Mouse (Mus musculus) left cerebral cortex, postnatal 14 days (tissue): ENCODE results near the gene Atp8a2. TPM values are rescaled to one million over a fixed set of nuclear protein-coding genes. Genes with fewer than 3 reads are reported as not detected.
A peak's percentile ranks its signal among the peaks of the same experiment; 100 is the strongest.

Experiments used
- DNase-seq, 2 experiments: peaks; one replicate each; pipeline ENCODE4 v3.0.0; 2021 to 2022; ENCODE audit warnings: low spot score in 2 of 2, mixed read lengths in 1 of 2
- intact Hi-C: fragments of 180-260 bp; cut with DNase I; formaldehyde crosslinking; loops from one replicate; pipeline ENCODE4 v1.15.1; 2025
- total RNA-seq, 2 experiments: library from RNA; stranded (reverse); gene quantifications; 2 replicates each; pipeline ENCODE4 v1.2.3; 2021

The Atp8a2 gene
- total RNA-seq, 2 experiments from 2014 or later = 79.0 to 85.3 TPM

DNA sequence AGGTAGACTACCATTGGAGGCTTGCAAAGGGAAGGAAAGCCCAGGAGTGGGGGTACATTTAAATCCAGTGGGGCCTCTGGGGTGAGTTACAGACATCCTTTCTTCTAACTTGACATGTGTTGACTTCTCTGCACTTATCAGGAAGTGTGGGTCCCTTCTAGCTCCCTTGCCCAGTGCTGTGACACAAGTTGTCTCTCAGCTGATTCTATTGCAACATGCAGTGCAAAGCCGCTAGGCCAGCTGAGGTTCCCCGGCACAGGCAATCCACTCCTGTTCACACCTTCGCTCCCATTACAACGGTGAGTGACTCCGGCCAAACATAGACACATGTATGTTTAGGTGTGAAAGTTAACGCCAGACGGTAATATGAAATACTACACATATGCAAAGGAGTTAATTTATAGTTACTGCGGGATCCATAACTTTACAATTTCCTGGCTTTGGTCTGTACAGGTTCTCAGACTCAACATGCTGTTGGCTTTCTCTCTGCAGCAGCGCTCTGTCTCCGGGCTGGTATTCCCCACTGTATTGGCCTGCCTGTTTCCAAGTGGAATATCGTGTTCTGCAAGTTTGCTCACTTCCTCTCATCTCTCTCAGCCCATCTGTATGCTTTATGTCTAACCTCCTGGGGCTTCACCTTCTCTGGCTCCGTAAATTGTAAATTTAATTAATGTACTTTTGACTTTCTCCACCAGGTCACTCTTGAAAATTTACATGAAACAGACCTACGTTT lies 491.5 kb downstream of the Atp8a2 start:
- no peak for DNase-seq
- intact Hi-C loops = no loop called here

DNA sequence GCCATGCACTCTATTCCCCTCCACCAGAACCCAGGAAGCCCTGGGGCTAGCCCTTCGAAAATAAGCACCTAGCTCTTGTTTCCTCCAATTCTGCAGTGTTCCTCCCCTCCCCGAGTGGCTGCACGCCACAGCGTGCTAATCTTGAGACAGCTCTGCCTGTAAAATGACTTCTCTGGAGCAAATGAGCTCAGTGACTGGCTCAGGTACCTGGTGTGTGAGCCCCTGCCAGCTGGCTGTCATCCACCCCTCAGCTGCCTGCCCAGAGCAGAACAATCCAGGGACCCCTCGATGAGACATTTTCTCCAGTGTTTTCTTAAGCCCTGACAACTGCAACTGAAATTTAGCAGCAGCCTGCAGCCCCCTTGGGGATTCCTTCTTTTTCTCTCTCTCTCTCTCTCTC lies 495.5 kb downstream of the Atp8a2 start:
- no peak for DNase-seq
- intact Hi-C loops = no loop called here

GRCm38 (mm10) chr14:59695160-59695559 lies 501.8 kb downstream of the Atp8a2 start:
- intact Hi-C loops = no loop called here

DNA sequence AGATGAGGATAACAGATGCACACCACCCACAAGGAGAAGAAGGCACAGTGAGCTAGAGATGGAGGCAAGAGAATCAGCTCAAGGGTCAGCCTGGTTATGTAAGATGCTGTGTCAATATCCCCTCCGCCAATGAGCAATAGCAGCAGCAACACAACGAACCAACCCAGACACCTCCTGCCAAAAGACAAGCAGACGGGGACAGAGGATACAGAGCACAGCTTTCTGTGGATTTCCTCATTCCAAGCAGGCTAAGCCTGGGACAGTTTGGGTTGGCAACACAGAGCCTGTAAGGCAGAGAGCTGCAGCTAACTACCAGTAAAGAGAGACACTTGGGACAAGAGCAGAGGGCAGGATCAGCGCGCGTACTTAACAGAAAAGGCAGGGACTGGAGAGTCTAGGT lies 504.8 kb downstream of the Atp8a2 start:
- no peak for DNase-seq
- intact Hi-C loops = no loop called here

More at GRCm38 (mm10) chr14:59695160-59695559, 501.8 kb downstream of the Atp8a2 start:
- no peak for DNase-seq

GRCm38 (mm10) chr14:59691402-59691801 lies 505.6 kb downstream of the Atp8a2 start:
- intact Hi-C loops = no loop called here
- no peak for DNase-seq

GRCm38 (mm10) chr14:59690954-59691353 lies 506.0 kb downstream of the Atp8a2 start:
- intact Hi-C loops = no loop called here
- DNase-seq = no peak

DNA sequence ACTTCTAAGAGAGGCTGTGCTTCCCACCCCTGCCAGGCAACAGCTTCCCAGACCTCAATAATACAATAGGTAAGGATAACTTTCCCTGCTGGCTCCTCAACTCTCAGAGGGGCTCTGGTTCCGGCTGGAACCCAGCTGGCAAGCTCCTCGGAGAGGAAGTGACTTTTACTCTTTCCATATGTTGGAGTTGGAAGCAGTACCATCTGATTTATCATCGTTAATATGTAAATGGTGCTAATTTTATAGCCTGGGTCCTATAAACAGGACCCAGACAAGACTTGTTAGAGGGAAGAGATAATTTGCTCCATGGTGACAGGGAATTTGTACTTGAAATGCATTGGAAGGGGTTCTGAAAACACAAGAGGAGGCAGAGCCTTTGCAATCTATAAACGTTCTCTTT lies 507.4 kb downstream of the Atp8a2 start:
- no peak for DNase-seq
- intact Hi-C loops = no loop called here

DNA sequence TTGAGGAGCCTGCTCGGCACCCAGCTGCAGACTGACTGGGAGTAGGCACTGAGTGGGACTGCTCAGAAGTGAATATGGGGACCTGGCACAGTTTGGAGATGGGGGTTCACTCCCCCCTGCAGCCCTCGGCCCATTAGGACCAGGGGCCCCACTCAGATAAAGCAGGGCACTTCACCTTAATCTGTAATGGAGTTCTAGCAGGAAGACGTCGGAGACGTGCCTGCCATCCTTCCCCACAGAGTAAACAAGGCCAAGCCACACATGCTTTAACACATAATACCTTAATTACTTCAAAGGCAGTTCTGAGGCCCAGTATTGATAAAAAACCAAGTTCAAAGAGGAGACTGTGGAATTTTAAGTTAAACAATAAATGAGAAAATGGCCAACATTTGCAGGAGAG lies 510.8 kb downstream of the Atp8a2 start:
- intact Hi-C loops = no loop called here

DNA sequence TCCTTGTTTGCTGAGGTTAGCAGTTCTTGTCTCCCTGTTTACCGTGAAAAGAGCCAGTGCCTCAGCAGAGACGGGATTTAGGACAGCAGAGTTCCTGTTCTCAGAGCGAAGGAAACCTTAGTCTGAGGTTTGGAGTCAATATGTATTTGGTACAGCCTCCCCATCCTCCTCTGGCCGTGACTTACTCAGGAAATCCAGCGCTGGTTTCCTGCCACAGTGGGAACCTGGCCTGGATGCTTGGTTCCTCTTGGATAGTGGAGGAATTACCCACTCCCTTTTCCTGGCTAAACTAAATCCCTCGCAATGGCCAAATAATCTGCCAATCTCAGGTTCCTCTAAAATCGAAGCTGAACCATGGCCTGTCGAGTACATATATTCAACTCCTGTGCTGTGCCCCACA lies 511.6 kb downstream of the Atp8a2 start:
- DNase-seq = no peak
- intact Hi-C loops = no loop called here

More for the DNA sequence above, 510.8 kb downstream of the Atp8a2 start:
- no peak for DNase-seq

GRCm38 (mm10) chr14:59681906-59682305 lies 515.1 kb downstream of the Atp8a2 start:
- intact Hi-C loops = no loop called here
- no peak for DNase-seq

- intact Hi-C loops = no loop called here
- DNase-seq = no peak
Observed at GRCm38 (mm10) chr14:59677598-59678003, 519.4 kb downstream of the Atp8a2 start.

DNA sequence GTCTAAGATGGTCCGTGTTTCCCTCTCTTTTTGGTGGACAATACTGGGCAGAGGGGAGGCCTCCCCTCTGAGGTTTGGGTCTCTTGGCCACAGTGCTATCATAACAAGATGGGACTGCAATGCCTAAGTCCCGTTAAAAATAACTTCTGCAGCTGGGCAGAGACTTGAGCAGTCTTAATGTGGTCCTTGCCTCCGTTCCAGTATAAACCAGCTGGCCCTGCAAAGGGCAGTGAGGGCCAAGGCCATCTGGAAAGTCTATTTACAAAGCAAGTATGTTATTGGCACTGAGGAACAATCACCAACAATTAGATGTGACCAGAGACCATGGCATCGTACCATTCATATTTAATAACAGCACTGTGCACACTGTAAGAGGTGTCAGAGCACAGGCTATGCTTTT lies 521.6 kb downstream of the Atp8a2 start:
- intact Hi-C loops = no loop called here
- no peak for DNase-seq

- intact Hi-C loops = no loop called here
- DNase-seq = no peak
Observed at GRCm38 (mm10) chr14:59674556-59674955, 522.4 kb downstream of the Atp8a2 start.

GRCm38 (mm10) chr14:59672893-59673515 lies 524.0 kb downstream of the Atp8a2 start:
- DNase-seq = peak in 1 of 2 experiments; percentile 15
- intact Hi-C loops = no loop called here

DNA sequence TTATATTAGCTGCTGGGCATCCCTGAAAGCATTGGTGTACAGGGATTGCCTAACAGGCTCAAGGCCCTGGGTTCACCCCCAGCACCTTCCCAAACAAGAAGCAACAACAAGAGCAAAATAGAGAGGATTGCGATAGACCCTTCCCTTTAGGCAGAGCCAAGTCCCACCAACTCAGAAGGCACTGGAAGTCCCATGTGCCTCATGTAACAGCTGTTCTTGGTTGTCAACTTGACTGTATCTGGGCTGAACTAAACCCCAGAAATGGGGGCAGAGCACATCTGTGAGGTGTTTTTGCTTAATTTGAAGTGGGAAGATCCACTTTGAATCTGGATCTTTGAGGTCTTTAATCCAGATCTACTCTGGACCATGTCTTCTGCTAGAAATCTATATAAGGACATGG lies 539.9 kb downstream of the Atp8a2 start:
- intact Hi-C loops = no loop called here
- DNase-seq = no peak

DNA sequence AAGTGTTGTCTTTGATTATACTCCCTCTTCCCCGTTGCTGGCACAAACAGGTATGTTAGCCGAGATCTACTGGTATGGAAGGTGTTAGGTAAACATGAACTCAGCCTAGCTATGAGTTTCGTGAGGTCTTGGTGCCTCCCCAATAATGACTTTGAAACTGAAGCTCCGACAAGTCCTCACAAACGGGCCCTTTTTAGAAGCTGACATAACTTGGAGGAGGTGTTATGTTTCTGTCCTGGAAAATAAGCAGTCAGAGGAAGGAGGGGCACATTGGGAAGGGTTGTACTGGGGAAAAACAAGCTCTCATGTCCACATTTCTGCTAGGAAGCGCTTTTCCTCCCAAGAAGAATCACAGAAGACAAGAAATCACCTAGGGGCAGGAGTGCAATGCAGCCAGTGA lies 540.4 kb downstream of the Atp8a2 start:
- DNase-seq = peak in 1 of 2 experiments; percentile 18
- intact Hi-C loops = no loop called here

- DNase-seq = no peak
- intact Hi-C loops = no loop called here
Observed at GRCm38 (mm10) chr14:59649337-59649736, 547.6 kb downstream of the Atp8a2 start.

GRCm38 (mm10) chr14:59648611-59649010 lies 548.4 kb downstream of the Atp8a2 start:
- DNase-seq = no peak
- intact Hi-C loops = no loop called here

- DNase-seq = no peak
- intact Hi-C loops = no loop called here
Observed at GRCm38 (mm10) chr14:59646826-59647697, 549.9 kb downstream of the Atp8a2 start.

DNA sequence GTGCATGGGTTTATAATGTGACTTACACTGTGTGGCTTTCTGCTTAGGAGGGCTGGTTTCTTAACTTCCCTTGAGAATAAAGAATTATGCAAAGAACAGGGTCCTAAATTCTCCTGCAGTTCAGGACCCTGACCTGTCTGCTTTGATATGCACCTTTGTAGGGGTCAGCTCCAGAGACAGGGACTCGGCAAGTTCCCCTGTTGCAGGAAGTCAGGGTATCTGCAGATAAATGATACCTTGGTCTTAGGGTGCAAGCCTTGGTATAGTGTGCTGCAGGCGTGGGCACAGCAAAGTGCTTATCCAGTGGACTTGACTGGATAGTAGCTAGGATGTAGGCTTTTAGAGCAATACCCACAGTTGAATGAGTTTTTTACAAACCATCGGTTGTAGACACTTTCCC lies 552.1 kb downstream of the Atp8a2 start:
- no peak for DNase-seq
- intact Hi-C loops = no loop called here
